Mouse (Mus musculus) ES-CJ7 (cell line): ENCODE measurements around the gene Ezh1.
A peak's percentile ranks its signal among the peaks of the same experiment; 100 is the strongest.

Source experiments
- DNase-seq: peaks from one replicate; pipeline ENCODE4 v3.0.0; 2011; ENCODE audit warnings: low read depth, low spot score

Ezh1 gene

DNA sequence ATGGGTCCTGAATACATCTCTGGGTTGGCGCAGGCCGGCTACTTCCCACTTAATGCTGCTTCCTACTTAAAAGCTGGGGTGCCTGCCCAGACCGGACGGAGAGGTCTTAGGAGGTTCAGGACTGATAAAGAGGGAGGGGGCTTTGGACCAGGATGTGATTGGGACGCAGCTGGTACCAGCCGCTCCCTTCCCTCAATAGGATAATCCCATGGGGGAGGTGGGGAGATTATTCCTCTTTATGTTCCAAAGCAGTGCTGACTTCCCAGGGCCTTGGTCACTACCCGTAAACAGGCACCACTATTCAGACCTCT lies 20.4 kb upstream of the Ezh1 start:
- DNase-seq = no peak

DNA sequence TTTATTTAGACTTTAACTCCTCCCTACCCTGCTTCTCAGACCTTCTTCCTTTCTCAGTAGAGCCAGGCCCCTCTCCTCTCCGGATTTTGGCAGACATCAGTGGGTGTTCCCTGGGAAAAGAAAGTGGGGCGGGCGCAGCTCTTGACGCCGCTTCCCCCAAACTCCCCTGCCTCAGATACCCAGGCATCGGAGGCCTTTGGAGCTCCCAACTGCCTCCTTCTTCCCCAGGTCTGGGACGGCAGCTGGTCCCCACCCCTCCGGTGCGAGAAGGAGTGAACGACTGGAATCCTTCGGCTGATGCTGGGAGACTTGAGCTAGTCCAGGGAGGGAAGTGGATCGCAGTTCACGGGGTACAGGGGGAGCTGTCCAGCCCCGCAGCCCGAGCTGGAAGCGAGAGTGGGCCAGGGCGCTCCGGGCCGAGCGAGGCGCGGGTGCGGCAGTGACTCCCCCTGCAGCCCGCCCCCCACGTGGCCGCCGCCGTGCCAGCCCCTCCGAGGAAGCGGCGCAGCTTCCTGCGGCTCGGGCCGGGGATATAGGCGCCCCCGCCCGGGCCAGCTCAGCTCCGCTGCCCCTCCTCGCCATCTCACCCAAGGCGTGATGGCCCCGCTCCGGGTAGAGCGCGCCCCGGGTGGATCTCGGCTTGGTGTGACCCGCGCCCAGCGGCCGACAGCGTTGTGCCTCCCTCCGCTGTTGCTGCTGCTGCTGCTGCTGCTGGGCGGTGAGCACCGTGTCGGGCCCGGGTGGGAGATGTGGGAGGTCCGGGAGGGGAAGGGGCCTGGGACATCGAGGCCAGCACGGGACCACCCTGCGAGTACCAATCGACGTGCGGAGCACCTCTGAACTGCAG lies 19.8 kb upstream of the Ezh1 start, which contains the start of gene Ramp2:
TSS of gene Ramp2 (plus strand) at position 174 of the 847 bp plus-strand sequence.
- DNase-seq = peak; percentile 48

DNA sequence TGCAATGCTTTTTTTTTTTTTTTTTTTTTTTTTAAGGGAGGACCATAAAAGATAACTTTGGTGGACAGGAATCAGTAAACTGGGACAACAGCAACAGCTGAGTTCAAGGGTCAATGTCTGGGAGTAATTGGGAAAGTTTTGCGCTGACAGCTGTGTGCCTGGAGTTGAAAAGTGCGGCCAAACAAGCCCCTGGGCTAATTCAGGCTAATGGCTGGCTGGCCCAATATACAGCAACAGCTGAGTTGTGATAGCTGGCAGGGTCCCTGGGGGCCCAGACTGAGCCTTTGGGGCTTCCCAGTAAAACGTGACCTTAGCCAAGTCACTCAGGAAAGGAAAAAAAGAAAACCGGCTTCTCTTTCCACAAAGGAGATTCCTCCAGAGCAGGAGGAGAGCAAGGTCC lies 18.8 kb upstream of the Ezh1 start:
- no peak for DNase-seq

DNA sequence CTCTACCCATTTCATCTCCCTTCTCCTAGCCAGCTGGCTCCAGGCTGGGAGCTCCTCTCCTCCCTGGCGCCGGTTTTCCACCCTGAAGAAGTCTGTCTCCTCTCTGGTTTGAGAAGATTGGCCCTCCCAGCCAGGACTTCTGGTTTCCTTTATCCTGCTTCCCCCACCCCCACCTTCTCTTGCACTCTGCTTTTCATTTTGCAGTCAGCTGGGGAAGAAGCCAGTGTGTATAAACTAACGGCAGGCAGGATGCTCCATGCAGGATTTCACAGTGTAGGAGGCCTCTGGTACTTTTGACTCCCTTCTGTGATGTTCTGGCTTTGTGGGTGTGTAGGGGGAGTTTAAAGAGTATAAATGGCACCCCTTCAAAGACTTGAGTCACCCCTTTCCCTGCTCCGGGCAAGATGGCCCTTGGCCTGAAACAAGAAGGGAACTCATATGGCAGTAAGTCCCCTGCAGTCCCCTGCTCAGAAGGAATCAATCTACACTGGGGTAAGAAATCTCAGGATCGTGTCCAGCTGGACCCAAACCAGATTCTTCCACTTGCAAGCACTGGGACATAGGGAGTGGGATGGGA lies 11.9 kb upstream of the Ezh1 start:
- DNase-seq = no peak

DNA sequence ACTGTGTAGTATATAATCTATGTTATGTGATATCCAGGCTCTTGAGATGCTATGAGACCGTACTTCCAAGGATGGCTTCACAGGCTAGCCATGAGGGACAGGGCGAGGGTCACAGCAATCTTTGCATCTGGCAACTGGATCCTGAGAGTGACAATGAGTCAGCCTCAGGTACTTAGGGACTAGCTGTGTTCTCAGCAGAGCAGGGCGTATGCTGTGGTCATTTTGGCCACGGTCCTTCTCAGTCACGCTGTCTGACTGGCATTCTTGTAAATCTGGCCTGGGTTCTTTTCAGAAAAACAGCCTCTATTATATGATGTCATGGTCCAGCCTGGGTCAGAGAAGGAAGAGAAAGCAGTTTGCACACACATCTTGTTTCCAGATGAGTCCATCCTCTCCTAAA lies 10.5 kb upstream of the Ezh1 start:
- DNase-seq = no peak

DNA sequence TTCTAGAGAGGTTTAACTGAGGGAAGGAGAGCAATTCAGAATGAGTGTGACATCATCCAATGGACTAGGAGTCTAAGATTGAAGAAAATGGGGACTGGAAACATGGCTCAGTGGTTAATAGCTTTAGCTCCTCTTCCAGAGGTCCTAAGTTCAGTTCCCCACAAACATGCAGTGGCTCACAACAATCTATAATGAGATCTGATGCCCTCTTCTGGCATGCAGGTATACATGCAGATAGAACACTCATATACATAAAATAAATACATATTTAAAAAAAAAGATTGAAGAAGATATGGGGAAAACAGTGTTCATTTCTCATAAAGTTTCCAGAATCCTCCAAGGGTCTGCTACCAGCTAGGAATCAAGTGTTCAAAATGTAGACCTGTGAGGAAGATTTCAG lies 9.2 kb upstream of the Ezh1 start:
- DNase-seq = no peak

DNA sequence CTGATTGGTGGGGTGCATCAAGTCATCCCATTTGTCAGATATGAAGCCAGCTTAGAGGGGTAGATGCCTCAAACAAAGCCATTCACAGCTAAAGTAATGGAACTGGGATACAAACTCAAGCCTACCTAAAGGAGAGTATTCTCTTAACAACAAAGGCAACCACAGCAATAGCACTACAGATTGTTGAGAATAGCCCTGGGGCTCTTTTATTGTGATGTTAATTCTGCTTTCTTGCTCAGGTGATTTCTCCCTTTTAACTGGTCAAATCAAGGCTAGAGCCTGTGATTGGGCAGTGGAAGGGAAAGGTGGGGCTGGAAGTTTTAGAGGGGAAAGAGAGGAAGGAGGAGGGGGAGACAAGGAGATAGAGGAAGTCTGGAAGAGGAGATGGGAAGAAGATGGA lies 7.9 kb upstream of the Ezh1 start:
- DNase-seq = peak; percentile 94

DNA sequence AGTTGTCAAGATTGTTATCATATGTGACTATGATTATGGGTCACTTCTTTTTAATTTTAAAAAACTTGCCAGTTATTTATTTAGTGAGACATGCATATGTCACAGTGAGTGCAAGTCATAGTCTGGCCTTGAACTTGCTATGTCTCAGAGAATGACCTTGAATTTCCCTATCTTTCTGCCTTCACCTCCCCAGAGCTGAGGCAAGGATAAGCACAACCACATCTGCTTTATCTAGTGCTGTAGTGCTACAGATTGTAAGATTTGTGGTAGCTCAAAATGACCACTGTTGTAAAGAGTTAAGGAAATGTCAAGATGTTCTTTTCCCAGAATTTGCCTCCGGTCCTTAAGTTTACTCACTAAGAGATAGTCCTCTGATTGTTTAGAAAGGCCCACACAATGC lies 7.0 kb upstream of the Ezh1 start:
- no peak for DNase-seq

DNA sequence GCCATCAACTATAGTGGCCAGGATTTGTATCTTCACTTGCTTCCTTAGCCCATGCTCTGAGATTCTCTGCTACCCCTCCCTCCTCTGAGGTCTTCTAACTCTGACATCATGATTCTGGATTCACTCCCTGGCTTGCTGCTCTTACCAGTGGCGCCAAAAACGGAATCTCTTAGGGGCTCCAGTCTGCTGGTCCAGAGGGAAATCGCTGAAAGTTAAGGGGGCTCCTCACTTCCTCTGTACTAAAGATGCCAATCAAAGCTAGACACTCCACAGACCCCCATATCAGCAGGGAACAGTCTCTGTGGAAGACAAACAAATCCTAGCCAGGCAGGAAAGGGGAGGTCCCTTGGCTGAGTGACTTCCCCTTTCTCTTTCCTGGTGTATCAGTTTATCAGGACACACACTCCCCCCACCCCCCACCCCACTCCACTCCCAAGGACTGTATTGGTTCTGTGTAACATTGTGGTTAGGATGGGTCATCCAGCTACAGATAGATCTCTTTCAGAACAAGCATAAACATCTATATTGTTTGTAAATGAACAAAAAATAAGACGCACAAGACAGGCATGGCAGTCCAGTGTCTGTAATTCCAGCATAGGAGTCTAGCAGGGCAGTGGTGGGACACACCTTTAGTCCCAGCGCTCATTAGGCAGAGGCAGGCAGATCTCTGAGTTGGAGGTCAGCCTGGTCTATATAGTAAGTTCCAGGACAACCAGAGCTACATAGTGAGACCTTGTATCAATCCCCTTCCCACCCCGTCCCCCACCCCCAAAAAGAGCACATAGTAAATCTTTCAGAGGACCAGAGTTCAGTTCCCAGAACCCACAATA lies 6.0 kb upstream of the Ezh1 start:
- DNase-seq = no peak

DNA sequence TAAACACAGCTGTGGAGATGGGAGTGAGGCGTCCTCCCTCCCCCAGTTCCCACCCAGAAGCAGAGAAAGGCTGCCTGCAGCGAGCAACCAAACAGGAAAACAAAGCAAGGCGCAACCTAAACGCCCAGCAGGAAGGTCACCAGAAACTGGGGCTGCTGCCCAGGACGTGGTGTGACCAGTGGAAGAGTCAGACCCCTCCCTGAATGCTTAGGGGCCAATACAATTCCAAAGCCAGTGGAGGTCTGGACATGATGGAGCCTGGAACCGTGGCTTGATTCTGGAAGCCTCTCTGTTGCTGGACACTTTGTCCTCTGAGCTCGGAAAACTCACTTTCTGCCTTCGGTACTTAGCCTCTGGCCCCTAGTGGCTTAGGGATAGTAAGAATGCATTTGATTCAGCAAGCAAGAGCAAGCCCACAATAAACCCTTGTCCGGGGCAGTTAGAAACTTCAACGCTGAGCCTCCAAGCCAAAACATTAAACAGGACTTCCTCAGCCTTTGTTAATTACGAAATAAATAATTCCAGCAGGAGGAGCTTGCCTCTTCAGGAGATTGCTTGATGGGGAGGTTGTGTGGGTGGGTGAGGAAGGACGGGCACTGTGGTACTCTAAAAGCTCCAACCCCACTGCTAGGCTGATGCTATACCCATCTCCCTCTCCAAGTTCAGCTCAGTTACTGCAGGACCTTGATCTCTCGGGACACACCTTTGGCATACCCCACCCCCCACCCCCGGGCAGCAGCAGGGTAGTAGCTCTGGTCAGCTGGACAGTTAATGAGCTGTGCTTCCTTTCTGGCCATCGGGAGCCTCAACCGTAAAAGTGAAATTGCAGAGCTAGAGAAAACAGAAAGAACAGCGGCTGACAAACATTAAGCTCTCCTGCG lies 5.0 kb upstream of the Ezh1 start:
- no peak for DNase-seq

DNA sequence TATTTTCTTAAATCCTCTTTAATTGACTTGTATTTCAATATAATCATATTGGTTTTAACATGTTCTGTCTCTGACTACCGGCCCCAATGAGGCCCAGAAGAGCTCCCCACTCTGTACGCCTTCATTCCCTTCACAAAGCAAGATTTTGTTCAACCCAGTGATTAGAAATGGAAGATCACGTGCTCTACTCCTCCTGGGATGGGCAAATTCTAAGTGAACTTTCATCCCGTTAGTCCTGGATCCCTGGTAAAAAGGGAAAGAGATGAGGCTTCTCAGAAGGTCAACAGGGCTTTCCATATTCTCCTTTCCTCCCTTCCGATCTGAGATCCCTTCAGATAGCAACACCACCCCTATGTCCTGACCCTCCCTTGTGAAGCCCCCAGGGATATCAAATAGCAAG lies 4.3 kb upstream of the Ezh1 start:
- DNase-seq = no peak

DNA sequence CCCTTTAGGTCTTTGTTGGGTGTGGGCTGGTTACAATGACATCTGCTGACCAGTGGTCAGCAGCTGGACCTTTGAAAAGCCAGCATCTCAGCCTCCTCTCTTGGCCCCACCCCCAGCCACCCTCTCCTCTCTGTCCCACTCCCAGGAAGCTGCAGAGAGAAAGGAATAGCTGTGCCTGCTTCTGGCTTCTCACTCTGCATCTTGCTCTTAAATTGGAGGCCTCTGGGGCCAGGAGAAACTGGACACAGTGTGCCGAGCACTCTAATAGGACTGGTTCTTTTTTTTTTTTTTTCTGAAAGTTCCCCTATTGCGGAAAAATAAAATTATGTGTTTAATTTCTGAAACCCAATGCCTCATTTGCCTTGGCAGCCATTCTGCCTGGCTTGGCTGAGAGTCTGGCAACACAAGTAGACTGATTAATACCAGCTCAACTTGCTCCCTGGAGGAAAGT lies 3.8 kb upstream of the Ezh1 start:
- DNase-seq = no peak

DNA sequence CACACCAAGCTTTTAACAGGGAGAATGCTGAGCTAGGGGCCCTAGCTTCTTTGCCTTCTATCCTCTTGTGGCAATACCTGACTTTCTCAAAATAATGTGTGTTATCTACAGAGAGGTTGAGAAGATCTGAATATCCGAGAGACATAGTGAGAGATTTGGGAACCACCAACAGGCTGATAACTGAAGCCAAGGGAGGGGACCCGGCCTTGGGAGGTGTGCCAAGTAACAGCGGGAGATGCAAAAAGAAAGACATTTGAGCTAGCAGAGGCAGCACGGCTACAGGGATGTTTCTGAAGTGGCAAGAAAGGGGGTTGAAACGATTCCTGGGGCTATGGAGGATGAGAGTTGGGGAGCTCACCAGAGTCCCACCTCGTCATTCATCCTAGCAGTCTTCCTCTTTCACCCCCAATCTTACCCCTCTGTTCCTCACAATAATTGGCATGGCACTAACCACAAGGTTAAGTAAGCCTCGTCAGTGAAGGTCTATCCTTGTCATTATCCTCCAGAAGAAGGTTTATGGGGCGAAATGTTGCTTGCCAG lies 3.2 kb upstream of the Ezh1 start:
- no peak for DNase-seq

DNA sequence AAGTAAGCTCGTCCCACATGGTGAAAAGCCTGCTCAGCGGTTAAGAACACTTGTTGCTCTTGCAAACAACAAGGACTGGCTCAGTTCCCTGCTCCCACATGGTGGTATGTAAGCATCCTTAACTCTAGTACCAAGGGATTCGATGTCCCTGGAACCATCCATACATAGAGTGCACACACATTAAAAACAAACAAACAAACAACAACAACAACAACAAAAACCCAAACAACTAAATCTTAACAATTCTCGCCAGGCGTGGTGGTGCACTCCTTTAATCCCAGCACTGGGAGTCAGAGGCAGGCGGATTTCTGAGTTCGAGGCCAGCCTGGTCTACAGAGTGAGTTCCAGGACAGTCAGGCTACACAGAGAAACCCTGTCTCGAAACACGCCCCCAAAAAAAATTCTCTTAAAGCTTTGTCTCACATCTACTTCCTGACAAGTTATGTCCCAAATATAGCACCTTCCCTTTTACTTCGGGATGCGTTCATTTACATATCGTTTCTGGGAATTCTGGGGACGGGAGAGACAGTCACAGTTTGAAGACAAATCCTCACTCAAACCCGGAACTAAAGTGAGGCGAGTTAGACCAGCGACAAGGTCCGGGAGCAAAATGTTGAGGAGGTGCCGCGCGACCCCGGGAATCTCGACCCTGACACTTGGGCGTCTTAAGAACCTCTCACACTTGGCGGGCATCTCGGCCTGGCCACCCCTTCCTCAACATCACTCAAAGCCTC lies 765 bp downstream of the Ezh1 start:
- DNase-seq = peak; percentile 56

DNA sequence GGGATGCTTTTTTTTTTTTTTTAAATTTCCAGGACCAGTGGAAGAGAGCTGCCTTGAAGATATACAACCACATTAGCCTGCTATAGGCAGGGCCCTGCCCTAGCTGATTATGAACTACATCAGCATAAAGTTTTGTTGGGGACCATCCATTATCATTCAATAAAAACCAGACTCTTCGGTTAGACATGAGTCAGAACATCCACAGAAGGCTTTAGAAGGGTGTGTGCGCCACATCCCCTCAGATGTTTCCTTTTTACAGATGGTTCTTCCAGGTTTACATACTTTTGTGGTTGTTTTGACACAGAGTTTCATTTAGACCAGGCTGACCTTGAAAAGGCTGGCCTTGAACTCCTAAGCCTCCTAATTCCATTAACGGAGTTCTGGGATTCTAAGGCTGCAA lies 1.9 kb downstream of the Ezh1 start:
- no peak for DNase-seq

DNA sequence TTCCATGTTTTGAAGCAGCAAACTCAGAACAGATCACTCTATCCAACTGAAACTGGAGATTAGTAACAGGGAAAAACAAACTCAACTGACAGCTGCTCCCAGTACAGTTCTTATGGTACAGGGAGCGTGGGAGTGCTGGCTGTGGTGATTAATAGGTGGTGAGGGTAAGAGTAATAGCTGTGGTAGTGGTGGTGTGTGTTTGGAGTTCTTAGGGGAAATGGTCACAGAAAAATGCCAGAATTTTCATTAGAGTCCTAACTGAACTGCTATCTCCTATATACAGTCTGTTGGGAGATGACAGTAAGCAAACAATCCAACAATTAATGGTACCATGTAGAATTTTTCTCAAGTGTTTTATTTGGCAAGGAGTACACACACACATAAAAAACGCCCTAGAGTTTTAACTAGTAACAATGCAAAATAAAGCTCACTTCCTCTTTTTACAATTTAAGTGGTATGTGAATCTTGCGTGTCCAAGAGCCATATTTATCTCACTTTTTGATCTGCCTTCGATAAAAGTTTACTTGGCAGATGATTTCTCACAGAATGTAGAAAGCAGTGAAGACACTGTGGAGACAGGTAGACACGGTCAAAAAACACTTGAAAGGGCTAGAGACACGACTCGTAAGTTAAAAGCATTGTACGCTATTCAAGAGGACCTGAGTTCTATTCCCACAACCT lies 4.8 kb downstream of the Ezh1 start:
- DNase-seq = no peak

DNA sequence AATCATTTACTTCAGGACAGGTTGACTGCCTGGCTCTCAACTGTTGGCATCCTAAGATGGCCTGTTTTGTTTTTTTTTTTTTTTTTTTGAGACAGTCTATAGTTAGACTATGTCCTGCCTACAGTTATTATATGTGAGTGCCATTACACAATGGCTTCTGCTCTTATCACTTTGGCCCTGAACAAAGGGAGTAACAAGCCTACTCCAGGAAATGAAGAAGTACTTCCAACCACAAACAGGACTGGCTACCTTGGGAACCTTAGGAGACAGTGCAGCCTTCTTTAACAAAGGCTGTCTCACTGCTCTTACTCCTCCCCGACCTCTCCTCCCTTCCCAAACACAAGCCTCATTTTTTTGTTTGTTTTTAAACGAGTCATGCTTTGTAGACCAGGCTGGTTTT lies 5.4 kb downstream of the Ezh1 start:
- DNase-seq = no peak

DNA sequence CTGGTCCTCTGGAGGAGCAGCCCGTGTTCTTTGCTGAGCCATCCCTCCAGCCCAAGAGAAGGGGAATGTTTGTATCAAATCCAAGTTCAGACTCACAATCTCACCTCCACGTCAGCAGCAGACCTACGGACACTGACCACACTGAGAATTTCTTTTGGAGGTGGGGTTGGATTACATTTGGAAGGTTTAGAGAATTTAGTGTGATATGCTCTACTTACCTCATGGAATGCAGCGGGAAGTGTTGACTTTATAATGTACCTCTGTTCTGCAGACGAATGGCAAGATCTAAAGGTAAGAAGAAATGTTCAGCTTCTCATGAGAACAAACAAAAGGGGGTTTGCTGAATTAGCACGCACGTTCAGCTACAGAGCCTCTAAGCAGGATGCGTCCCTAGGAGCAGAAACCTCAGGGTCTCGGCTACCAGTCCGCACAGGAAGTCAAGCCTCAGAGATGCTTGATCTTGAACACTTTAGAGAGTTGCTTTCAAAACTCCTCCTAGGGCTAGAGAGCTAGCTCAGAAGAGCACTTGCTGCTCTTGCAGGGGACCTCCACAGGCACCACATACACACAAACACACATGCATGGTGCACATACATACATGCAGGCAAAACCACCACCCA lies 7.7 kb downstream of the Ezh1 start:
- DNase-seq = no peak

DNA sequence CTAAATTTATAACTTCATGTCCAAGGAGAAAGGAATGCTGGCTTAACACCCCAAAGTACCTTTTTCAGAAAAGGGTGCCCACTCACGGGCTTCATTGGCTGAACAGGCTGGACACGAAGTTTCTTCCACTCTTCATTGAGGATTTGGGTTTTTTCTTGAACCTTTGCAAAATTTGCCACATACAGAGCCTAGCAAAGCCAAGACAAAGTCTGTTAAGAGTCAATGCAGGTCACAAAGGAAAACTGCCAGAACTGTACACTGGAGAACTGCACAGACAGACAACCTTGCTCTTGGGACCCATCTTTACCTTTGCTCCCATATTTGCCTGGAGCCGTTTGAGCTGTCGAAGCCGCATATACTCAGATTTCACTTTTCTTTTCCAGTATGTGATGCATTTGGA lies 9.3 kb downstream of the Ezh1 start:
- no peak for DNase-seq

DNA sequence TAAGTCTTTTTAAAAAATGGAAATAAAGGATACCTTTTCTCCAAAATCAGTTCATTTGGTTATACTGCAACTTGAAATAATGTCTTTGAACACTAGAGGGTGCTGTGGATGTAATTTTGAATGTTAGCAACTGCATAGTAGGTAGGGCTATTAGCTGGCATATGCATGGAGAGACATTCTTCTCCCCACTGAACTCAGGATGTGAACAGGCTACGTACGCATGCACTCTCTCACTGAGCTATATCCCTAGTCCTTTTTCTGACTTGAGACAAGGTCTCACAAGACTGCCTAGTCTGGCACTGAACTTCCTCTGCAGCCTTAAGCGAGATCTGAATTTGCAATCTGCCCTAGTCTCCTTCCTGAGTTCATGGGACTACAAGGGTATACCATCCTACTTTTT lies 14.3 kb downstream of the Ezh1 start:
- DNase-seq = peak; percentile 73
